Mouse (Mus musculus): ENCODE results near the gene Gcnt4. TPM values are rescaled to one million over a fixed set of nuclear protein-coding genes. Genes with fewer than 3 reads are reported as not detected.
A peak's percentile ranks its signal among the peaks of the same experiment; 100 is the strongest.
"Not testable (repeated sequence)": the region's sequence is repeated elsewhere in the genome, so short reads cannot be mapped to it uniquely, and the experiment has no call there.

The Gcnt4 gene
- polyA plus RNA-seq (2014; fragmentation: Nextera tagmentation; extraction: Ambion mirVana): 0.19 TPM in 1 of 2 replicates, not detected in the other

DNA sequence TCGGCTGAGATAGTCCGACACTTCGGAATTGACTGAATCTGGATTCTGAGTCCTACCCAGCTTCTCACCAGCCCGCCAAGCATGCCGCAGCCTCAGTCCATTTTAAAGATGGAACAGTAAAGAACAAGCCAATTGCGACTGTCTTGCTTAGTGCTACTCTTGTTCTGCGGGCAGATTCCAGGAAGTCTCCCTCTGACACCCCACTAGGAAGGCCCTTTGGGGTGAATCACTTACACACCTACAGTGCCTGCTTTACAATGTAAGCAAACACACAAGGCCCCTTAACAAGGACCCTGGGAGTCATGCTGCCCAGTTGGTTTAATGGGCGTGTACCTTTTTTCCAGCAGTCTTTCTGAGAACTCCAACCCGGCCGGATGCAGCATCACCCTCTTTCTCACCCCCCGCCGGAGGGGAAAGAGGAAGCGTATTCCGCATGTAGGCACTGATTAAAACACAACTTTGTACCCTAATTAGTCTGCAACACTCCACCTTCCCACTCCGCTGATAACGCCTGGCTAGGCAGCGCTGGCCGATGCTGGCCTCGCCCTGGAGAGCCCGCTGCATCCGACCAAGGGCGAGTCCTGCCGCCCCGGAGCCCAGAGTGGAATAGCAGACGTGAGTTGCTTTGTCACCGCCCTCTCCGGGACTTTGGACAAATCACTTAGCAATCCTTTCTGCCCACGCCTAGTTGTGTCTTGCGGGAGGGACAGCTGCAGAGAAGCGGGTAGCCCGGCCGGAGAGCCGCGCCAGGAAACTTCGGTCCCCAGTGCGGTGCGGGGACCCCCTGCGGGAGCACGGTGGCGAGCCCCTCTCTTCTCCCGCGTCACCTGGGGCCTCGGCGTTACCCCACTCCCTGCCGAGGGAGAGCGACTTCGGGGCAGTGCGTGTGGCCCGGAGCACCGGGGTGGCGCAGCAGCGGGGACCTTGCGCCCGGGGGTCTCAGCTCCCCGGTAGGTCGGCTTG lies at the start of gene Gcnt4:
Gcnt4 (plus strand) TSS at position 691 of the 963 bp plus-strand sequence.
- Histone ChIP-seq H3K9me3 (ENCODE audit: control insufficient read depth, low read length) (no peaks in the 10 kb centered on the region), H3K9ac (replicated peaks; ENCODE audit: low read depth, low read length) (peak within 1 kb of the TSS; percentile 52), H3K4me2 (ENCODE audit: low read depth, low read length) (peak within 1 kb of the TSS; percentile 100), H3K27me3 (ENCODE audit: control insufficient read depth, insufficient read depth, low read length) (peaks cover 17% of the 10 kb centered on the region), H3K27ac (ENCODE audit: low read depth, low read length) (no peak within 1 kb of the TSS), H3K36me3 (ENCODE audit: control insufficient read depth, insufficient read depth, low read length) (no peaks in the 10 kb centered on the region), H3K4me3 (ENCODE audit: low read depth, low read length) (peak within 1 kb of the TSS; percentile 62), H3K4me1 (ENCODE audit: control insufficient read depth, insufficient read depth, low read length) (0 out of 2 replicates have a peak, but pooled peaks cover 8% of the 10 kb centered on the region)
- ATAC-seq (ENCODE audit: low read depth): peak; percentile 72
- 11% methylated on average over 55 of the region's 56 CpGs for WGBS

DNA sequence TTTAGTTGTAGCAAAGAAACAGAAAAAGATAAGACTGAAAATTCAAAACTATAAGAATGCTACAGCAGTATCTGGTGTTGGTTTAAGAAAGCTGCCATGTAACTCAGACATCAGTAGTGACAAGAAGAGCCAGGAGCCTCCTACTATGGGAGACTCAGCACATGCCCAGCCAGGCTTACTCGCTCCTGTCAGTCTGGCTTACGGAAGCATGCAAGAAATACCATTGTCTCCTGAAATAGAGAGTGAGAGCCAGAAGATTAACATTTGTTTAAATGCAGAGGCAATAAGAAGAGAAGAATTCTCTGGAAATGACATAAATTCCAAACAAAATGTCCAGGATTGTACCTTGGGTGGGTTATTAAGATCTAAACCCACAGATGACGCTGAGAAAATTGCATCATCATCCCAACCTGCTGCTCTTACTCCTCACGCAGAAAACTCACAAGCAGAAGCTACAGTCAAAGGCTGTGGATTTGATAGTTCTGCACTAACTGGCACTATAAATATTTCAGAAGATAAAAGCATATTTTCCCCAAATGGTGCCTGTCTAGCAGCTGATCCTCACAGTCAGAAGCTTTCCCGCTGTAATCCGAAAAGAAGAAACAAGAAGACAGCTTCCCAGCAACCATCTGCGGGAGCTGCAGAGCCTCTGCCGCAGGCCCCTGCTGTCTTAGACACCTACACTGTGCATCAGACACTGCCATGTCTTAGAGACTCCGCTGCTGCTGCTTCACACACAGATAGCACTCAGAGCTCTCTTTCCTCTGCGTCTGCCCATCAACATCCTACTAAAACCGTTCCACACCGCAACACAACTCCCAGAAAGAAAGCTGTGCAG lies 46.0 kb upstream of the Gcnt4 start:
- Histone ChIP-seq H3K9me3 (ENCODE audit: control insufficient read depth, low read length) (no peaks in the 10 kb centered on the region), H3K4me3 (ENCODE audit: low read depth, low read length) (no peak overlapping the region), H3K4me2 (ENCODE audit: low read depth, low read length) (no peak overlapping the region), H3K9ac (replicated peaks; ENCODE audit: low read depth, low read length) (no peak overlapping the region), H3K27ac (ENCODE audit: low read depth, low read length) (no peak overlapping the region), H3K4me1 (ENCODE audit: control insufficient read depth, insufficient read depth, low read length) (no peaks in the 10 kb centered on the region), H3K27me3 (ENCODE audit: control insufficient read depth, insufficient read depth, low read length) (no peaks in the 10 kb centered on the region), H3K36me3 (ENCODE audit: control insufficient read depth, insufficient read depth, low read length) (no peaks in the 10 kb centered on the region)
- ATAC-seq (ENCODE audit: low read depth): no peak
- 75% methylated on average over 12 of the region's 12 CpGs for WGBS

DNA sequence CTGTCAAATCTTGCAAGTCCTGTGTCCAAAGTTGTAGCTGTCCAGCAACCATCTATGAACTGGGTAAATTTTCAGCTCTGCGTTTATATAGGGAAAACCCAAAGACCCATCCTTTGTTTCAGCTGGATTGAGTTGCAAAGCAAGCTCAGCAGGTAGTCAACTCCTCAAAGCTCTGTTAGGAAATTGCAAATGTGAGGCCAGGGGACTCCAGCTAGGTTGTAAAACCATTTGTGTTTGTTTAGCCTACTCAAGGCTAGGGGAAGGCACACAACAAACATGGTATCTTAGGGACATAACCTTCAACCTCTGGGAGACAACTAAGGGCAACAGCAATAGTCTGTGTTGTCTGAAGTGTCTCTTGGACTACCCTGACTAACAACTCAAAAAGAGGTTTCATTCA lies 40.0 kb upstream of the Gcnt4 start:
- Histone ChIP-seq H3K9ac (replicated peaks; ENCODE audit: low read depth, low read length) (no peak overlapping the region), H3K4me3 (ENCODE audit: low read depth, low read length) (no peak overlapping the region), H3K4me1 (ENCODE audit: control insufficient read depth, insufficient read depth, low read length) (no peaks in the 10 kb centered on the region), H3K4me2 (ENCODE audit: low read depth, low read length) (no peak overlapping the region), H3K9me3 (ENCODE audit: control insufficient read depth, low read length) (no peaks in the 10 kb centered on the region), H3K27ac (ENCODE audit: low read depth, low read length) (no peak overlapping the region), H3K27me3 (ENCODE audit: control insufficient read depth, insufficient read depth, low read length) (no peaks in the 10 kb centered on the region), H3K36me3 (ENCODE audit: control insufficient read depth, insufficient read depth, low read length) (no peaks in the 10 kb centered on the region)
- 43% methylated on average over 1 of the region's 1 CpGs for WGBS
- no peak for ATAC-seq (ENCODE audit: low read depth)

DNA sequence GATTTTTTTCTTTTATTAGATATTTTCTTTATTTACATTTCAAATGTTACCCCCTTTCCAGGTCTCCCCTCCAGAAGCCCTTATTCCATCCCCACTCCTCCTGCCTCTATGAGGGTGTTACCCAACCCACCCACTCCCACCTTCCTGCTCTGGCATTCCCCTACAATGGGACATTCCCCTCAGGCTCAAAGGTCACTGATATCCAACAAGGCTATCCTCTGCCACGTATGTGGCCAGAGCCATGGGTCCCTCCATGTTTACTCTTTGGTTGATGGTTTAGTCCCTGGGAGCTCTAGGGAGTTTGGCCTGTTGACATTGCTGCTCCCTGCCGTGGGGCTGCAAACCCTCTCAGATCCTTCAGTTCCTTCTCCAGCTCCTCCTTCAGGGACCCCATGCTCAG lies 34.5 kb upstream of the Gcnt4 start:
- H3K4me2 ChIP-seq (ENCODE audit: low read depth, low read length): no peak overlapping the region

GRCm38 (mm10) chr13:96895144-96895543 lies 29.3 kb upstream of the Gcnt4 start:
- Histone ChIP-seq H3K4me2 (ENCODE audit: low read depth, low read length) (no peak overlapping the region), H3K9ac (replicated peaks; ENCODE audit: low read depth, low read length) (no peak overlapping the region), H3K36me3 (ENCODE audit: control insufficient read depth, insufficient read depth, low read length) (no peaks in the 10 kb centered on the region), H3K27ac (ENCODE audit: low read depth, low read length) (no peak overlapping the region), H3K9me3 (ENCODE audit: control insufficient read depth, low read length) (no peaks in the 10 kb centered on the region), H3K4me1 (ENCODE audit: control insufficient read depth, insufficient read depth, low read length) (no peaks in the 10 kb centered on the region), H3K27me3 (ENCODE audit: control insufficient read depth, insufficient read depth, low read length) (no peaks in the 10 kb centered on the region), H3K4me3 (ENCODE audit: low read depth, low read length) (no peak overlapping the region)
- no peak for ATAC-seq (ENCODE audit: low read depth)
- 85% methylated on average over 2 of the region's 2 CpGs for WGBS

More for the DNA sequence above, 34.5 kb upstream of the Gcnt4 start:
- Histone ChIP-seq H3K36me3 (ENCODE audit: control insufficient read depth, insufficient read depth, low read length) (no peaks in the 10 kb centered on the region), H3K9me3 (ENCODE audit: control insufficient read depth, low read length) (no peaks in the 10 kb centered on the region), H3K27me3 (ENCODE audit: control insufficient read depth, insufficient read depth, low read length) (no peaks in the 10 kb centered on the region), H3K4me1 (ENCODE audit: control insufficient read depth, insufficient read depth, low read length) (no peaks in the 10 kb centered on the region), H3K9ac (replicated peaks; ENCODE audit: low read depth, low read length) (no peak overlapping the region), H3K27ac (ENCODE audit: low read depth, low read length) (no peak overlapping the region), H3K4me3 (ENCODE audit: low read depth, low read length) (no peak overlapping the region)
- ATAC-seq (ENCODE audit: low read depth): no peak
- 58% methylated on average over 2 of the region's 2 CpGs for WGBS

DNA sequence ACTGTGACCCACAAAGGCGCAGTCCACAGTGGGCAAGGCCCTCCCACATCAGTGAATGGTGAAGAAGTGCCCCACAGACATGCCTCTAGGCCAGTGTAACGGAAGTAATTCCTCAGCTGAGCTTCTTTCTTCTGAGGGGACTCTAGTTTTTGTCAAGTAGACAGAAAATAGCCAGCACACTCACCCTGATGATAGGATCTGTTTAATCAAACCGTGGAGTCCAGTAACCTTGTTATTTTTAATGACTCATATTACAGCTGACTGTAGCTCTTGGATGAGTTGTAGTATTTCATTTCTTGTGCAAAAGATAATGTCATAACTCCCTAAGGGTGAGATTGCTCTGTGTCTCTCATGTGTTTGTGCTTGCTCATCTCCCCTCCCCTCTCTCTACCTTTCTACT lies 17.8 kb upstream of the Gcnt4 start:
- no peaks in the 10 kb centered on the region for H3K9me3 ChIP-seq (ENCODE audit: control insufficient read depth, low read length)
- no peak for ATAC-seq (ENCODE audit: low read depth)
- WGBS: 55% methylated on average over 3 of the region's 3 CpGs
- H3K27me3 ChIP-seq (ENCODE audit: control insufficient read depth, insufficient read depth, low read length): no peaks in the 10 kb centered on the region
- H3K4me1 ChIP-seq (ENCODE audit: control insufficient read depth, insufficient read depth, low read length): no peaks in the 10 kb centered on the region
- H3K4me2 ChIP-seq (ENCODE audit: low read depth, low read length): no peak overlapping the region
- no peak overlapping the region for H3K4me3 ChIP-seq (ENCODE audit: low read depth, low read length)
- H3K9ac ChIP-seq (replicated peaks; ENCODE audit: low read depth, low read length): no peak overlapping the region
- no peak overlapping the region for H3K27ac ChIP-seq (ENCODE audit: low read depth, low read length)
- H3K36me3 ChIP-seq (ENCODE audit: control insufficient read depth, insufficient read depth, low read length): no peaks in the 10 kb centered on the region

DNA sequence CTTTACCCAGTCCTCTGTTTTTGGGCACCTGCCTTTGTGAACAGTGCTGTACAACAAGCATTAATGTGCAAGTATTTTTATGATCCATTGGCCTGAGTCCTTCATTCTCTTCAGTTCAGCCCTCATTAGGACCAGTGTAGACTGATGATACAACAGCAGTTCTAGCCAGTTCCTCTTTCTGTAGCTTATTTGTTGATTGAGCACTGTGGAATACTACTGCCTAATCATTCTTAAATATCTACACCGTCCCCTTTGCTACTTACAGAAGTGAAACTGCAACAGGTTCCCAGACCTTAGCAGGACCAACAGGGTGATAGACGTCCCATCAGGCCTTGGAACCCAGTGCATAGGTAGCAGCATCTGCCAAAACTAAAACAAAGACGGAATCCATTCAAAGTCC lies 13.3 kb upstream of the Gcnt4 start:
- no peak overlapping the region for H3K4me2 ChIP-seq (ENCODE audit: low read depth, low read length)
- H3K36me3 ChIP-seq (ENCODE audit: control insufficient read depth, insufficient read depth, low read length): no peaks in the 10 kb centered on the region
- H3K4me3 ChIP-seq (ENCODE audit: low read depth, low read length): no peak overlapping the region
- no peaks in the 10 kb centered on the region for H3K4me1 ChIP-seq (ENCODE audit: control insufficient read depth, insufficient read depth, low read length)
- no peaks in the 10 kb centered on the region for H3K27me3 ChIP-seq (ENCODE audit: control insufficient read depth, insufficient read depth, low read length)
- H3K9ac ChIP-seq (replicated peaks; ENCODE audit: low read depth, low read length): no peak overlapping the region
- H3K27ac ChIP-seq (ENCODE audit: low read depth, low read length): no peak overlapping the region
- 94% methylated on average over 3 of the region's 3 CpGs for WGBS
- no peaks in the 10 kb centered on the region for H3K9me3 ChIP-seq (ENCODE audit: control insufficient read depth, low read length)
- ATAC-seq (ENCODE audit: low read depth): no peak

- not testable (repeated sequence) for H3K27ac ChIP-seq (ENCODE audit: low read depth, low read length); H3K4me1 ChIP-seq (ENCODE audit: control insufficient read depth, insufficient read depth, low read length); H3K9ac ChIP-seq (replicated peaks; ENCODE audit: low read depth, low read length); ATAC-seq (ENCODE audit: low read depth); H3K4me3 ChIP-seq (ENCODE audit: low read depth, low read length); H3K36me3 ChIP-seq (ENCODE audit: control insufficient read depth, insufficient read depth, low read length); H3K9me3 ChIP-seq (ENCODE audit: control insufficient read depth, low read length); H3K4me2 ChIP-seq (ENCODE audit: low read depth, low read length)
- peaks cover 17% of the 10 kb centered on the region for H3K27me3 ChIP-seq (ENCODE audit: control insufficient read depth, insufficient read depth, low read length)
- 96% methylated on average over 4 of the region's 4 CpGs for WGBS
Observed at GRCm38 (mm10) chr13:96923134-96923533, 1.4 kb upstream of the Gcnt4 start.

All from neural tube, embryonic 14.5 days (tissue).